Mouse (Mus musculus) embryonic facial prominence, embryonic 10.5 days (tissue): ENCODE data around the gene Cnbp. TPM values are rescaled to one million over a fixed set of nuclear protein-coding genes. Genes with fewer than 3 reads are reported as not detected.
A peak's percentile ranks its signal among the peaks of the same experiment; 100 is the strongest.

Experiments used
- DNase-seq: peaks from one replicate; pipeline ENCODE4 v3.0.0-alpha.2; 2017; ENCODE audit warnings: low spot score
- H3K27ac ChIP-seq: fragments of 300-500 bp; sonication (generic); replicated peaks from 2 replicates; pipeline ENCODE4 v1.5.1; 2016; ENCODE audit warnings: mild to moderate bottlenecking
- H3K27me3 ChIP-seq: fragments of 300-500 bp; sonication (generic); replicated peaks from 2 replicates; pipeline ENCODE4 v1.6.1; 2016; ENCODE audit warnings: low read depth, mild to moderate bottlenecking; ENCODE audit not compliant: poor library complexity, severe bottlenecking
- H3K36me3 ChIP-seq: fragments of 300-500 bp; sonication (generic); replicated peaks from 2 replicates; pipeline ENCODE4 v1.6.1; 2016; ENCODE audit warnings: mild to moderate bottlenecking, moderate library complexity
- H3K4me1 ChIP-seq: fragments of 300-500 bp; sonication (generic); 2 replicates; pipeline ENCODE4 v1.6.1; 2016
- H3K4me3 ChIP-seq: fragments of 300-500 bp; sonication (generic); 2 replicates; pipeline ENCODE4 v1.5.1; 2016; ENCODE audit warnings: mild to moderate bottlenecking, moderate library complexity
- H3K9me3 ChIP-seq: fragments of 300-500 bp; sonication (generic); 2 replicates; pipeline ENCODE4 v1.6.1; 2016; ENCODE audit warnings: mild to moderate bottlenecking
- WGBS: fragments of 180-500 bp; shearing (Covaris S2); methylation state at CpG from one replicate; pipeline ENCODE4 v1.1.7; 2016; 5-methylcytosine and 5-hydroxymethylcytosine counted together
- polyA plus RNA-seq: library from polyadenylated mRNA; unstranded; fragments of >200 nt; fragmentation: Nextera tagmentation; extraction: Ambion mirVana; gene quantifications from 2 replicates; pipeline ENCODE4 v1.2.1, GENCODE M21; 2016

The Cnbp gene
- polyA plus RNA-seq, 1 experiment from 2014 or later, result 1,409 TPM

- DNase-seq, result no peak
- Histone ChIP-seq H3K9me3 (no peaks in the 10 kb centered on the region), H3K4me1 (peaks cover 27% of the 10 kb centered on the region), H3K27me3 (no peaks in the 10 kb centered on the region), H3K4me3 (no peak overlapping the region), H3K27ac (no peak overlapping the region), H3K36me3 (peaks cover 82% of the 10 kb centered on the region)
- 92% methylated on average over 13 of the region's 13 CpGs for WGBS
Observed at GRCm38 (mm10) chr6:87845031-87845695, 5.7 kb downstream of the Cnbp start.

- Histone ChIP-seq H3K36me3 (peaks cover 64% of the 10 kb centered on the region), H3K9me3 (no peaks in the 10 kb centered on the region), H3K4me3 (no peak overlapping the region), H3K4me1 (peaks cover 20% of the 10 kb centered on the region), H3K27me3 (no peaks in the 10 kb centered on the region), H3K27ac (no peak overlapping the region)
- DNase-seq, result peak; percentile 26
- 11% methylated on average over 1 of the region's 1 CpGs for WGBS
Observed at GRCm38 (mm10) chr6:87842254-87842653, 8.7 kb downstream of the Cnbp start.

DNA sequence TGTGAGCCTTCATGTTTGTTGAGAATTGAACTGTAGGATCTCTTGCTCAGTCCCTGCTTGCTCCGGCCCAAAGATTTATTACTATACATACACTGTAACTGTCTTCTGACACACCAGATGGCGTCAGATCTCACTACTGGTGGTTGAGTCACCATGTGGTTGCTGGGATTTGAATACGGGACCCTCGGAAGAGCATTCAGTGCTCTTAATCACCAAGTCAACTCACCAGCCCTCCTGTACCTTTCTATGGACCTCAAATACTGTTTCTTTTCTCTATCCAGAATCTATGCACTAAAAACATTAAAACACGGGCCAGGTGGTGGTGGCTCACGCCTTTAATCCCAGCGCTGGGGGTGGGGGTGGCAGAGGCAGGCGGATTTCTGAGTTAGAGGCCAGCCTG is 9.3 kb downstream of the Cnbp start:
- Histone ChIP-seq H3K9me3 (no peaks in the 10 kb centered on the region), H3K27me3 (no peaks in the 10 kb centered on the region), H3K36me3 (peaks cover 58% of the 10 kb centered on the region), H3K27ac (no peak overlapping the region), H3K4me1 (peaks cover 16% of the 10 kb centered on the region), H3K4me3 (no peak overlapping the region)
- WGBS, result 83% methylated on average over 8 of the region's 8 CpGs
- DNase-seq, result no peak

GRCm38 (mm10) chr6:87839797-87840341 is 11.0 kb downstream of the Cnbp start:
- peak overlapping the region; percentile 93; the same call in 1 of the 2 replicates for H3K4me3 ChIP-seq
- peaks cover 54% of the 10 kb centered on the region for H3K36me3 ChIP-seq
- no peaks in the 10 kb centered on the region for H3K9me3 ChIP-seq
- no peak overlapping the region for H3K27ac ChIP-seq
- H3K27me3 ChIP-seq, result no peaks in the 10 kb centered on the region
- DNase-seq, result no peak
- WGBS, result 67% methylated on average over 11 of the region's 11 CpGs
- H3K4me1 ChIP-seq, result peaks cover 15% of the 10 kb centered on the region

DNA sequence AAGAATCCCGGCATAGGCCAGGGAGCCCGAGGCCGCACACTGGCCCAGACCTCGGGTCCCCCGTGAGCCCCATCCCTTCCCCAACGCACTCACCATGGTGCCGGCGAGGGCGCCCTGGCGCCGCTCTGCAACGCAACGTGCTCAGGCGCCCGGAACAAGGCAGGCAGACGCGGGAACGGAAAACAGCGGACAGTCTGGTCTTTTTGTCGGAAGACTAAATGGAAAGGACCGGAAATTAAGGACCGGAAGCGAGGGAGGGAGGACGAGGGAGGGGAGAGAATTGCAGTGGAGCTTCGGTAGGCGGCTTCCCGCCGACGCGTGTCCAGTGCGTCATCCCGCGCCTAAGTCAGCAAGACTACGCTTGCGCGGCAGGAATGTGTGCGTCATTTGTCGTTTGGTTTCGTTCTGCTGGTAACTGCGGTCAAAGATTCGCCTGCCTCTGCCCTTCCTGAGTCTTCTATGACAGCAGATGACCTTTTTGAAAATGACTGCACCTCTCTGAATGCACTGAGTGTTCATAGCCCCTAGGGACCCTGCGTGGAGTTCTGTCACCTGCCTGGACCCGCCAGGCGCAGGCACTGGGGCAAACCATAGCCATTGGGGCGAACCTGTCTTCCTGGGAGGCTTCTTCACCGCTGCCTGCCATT is 12.2 kb downstream of the Cnbp start, which contains the start of gene Isy1:
Gene Isy1, minus strand, starts transcription at position 248 of the 647 bp plus-strand sequence.
- WGBS, result under 1% methylated on average over 46 of the region's 46 CpGs
- Histone ChIP-seq H3K27ac (peak within 1 kb of the TSS; percentile 94), H3K4me1 (peaks cover 15% of the 10 kb centered on the region), H3K9me3 (no peaks in the 10 kb centered on the region), H3K4me3 (peak within 1 kb of the TSS; percentile 93), H3K27me3 (no peaks in the 10 kb centered on the region), H3K36me3 (peaks cover 54% of the 10 kb centered on the region)
- peak; percentile 96 for DNase-seq

DNA sequence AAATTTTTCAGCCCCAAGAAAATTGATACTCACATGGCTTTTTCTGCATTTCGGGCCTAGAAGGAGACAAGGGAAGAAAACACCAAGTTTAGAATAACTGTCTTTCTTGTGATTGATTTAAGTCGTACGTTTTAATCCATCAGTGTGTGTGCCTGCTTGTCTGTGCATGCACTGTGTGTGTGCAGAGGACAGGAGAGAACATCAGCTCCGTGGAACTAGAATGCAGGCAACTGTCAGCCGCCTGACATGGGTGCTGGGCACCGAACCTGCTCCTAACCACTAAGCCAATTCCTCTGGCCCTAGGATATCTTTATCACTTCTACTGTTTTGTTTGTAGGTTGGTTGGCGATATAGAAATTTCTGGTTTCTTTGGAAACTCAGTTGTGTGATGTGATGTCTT is 15.2 kb downstream of the Cnbp start, which contains the start of gene Gm45140:
Gene Gm45140, minus strand, starts transcription at position 101 of the 400 bp plus-strand sequence.
- Histone ChIP-seq H3K9me3 (no peaks in the 10 kb centered on the region), H3K27me3 (no peaks in the 10 kb centered on the region), H3K4me3 (no peak within 1 kb of the TSS), H3K4me1 (peaks cover 15% of the 10 kb centered on the region), H3K27ac (no peak within 1 kb of the TSS), H3K36me3 (peaks cover 53% of the 10 kb centered on the region)
- 91% methylated on average over 7 of the region's 7 CpGs for WGBS
- no peak for DNase-seq

- H3K4me1 ChIP-seq, result no peaks in the 10 kb centered on the region
- H3K4me3 ChIP-seq, result no peak overlapping the region
- peaks cover 99% of the 10 kb centered on the region for H3K36me3 ChIP-seq
- DNase-seq, result no peak
- no peaks in the 10 kb centered on the region for H3K9me3 ChIP-seq
- H3K27ac ChIP-seq, result no peak overlapping the region
- 95% methylated on average over 2 of the region's 2 CpGs for WGBS
- H3K27me3 ChIP-seq, result no peaks in the 10 kb centered on the region
Observed at GRCm38 (mm10) chr6:87820366-87820765, 30.5 kb downstream of the Cnbp start.

GRCm38 (mm10) chr6:87814486-87814885 is 36.4 kb downstream of the Cnbp start:
- DNase-seq, result no peak
- peaks cover 61% of the 10 kb centered on the region for H3K36me3 ChIP-seq
- H3K27me3 ChIP-seq, result peaks cover 9% of the 10 kb centered on the region
- H3K4me1 ChIP-seq, result peaks cover 29% of the 10 kb centered on the region
- no peaks in the 10 kb centered on the region for H3K9me3 ChIP-seq
- no peak overlapping the region for H3K4me3 ChIP-seq
- no peak overlapping the region for H3K27ac ChIP-seq
- 94% methylated on average over 5 of the region's 5 CpGs for WGBS

DNA sequence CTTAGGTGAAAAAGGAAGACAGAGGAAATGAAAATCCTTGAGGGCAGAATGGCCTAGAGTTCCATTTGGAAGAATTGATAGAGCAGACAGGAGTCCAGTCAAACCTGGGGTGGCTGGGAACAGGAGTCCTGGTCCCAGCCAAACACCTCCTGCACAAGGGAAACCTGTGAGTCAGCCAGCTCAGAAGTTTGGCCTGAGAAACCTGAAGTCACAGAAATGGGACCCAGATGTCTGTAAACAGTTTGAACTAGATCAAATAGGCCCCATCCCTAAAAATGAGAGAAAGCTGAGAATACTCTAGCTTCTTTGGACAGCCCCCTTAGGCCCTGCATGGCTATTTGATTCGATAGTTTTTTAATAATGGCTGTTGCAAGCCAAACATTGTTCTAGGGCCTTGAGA is 38.2 kb downstream of the Cnbp start:
- peaks cover 29% of the 10 kb centered on the region for H3K4me1 ChIP-seq
- peaks cover 42% of the 10 kb centered on the region for H3K36me3 ChIP-seq
- DNase-seq, result no peak
- 83% methylated on average over 1 of the region's 1 CpGs for WGBS
- H3K27ac ChIP-seq, result no peak overlapping the region; the same call in 1 of the 2 replicates
- H3K4me3 ChIP-seq, result peak overlapping the region; percentile 78
- H3K9me3 ChIP-seq, result no peaks in the 10 kb centered on the region
- H3K27me3 ChIP-seq, result peaks cover 11% of the 10 kb centered on the region

DNA sequence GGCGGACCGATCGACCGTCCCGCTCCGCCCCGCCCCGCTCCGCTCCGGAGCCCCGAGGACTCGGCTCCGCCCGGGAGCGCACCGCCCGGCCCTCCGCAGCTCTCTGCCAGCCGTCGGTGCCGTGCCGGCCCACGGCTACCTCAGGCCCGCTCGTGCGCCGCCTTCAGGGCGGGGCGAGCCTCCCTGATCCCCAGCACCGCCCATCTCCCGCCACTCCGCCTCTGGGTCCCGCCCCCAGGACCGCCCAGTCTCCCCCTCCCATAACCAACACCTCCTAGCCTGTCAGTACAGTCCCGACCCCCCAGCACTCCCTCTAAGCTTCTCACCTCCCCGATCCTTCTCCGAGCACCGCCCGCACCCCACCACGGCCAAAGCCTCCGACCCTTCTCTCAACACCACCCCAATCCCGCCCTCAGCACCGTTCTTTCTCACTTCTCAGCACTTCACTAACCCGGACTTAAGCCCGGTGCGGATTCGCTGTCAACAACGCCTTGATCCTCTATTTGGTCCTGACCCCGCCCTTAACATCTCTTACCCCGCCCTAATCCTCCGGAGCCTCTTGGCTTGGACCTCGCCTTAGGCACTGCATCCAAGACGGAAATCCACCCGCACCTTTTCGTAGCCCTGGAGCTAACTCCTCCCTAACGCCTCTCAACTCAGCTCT is 39.1 kb downstream of the Cnbp start, which contains the start of gene Rab43:
Gene Rab43, minus strand, starts transcription at position 490 of the 664 bp plus-strand sequence.
- H3K4me1 ChIP-seq, result peaks cover 33% of the 10 kb centered on the region
- H3K9me3 ChIP-seq, result no peaks in the 10 kb centered on the region
- under 1% methylated on average over 56 of the region's 56 CpGs for WGBS
- peaks cover 11% of the 10 kb centered on the region for H3K27me3 ChIP-seq
- H3K36me3 ChIP-seq, result peaks cover 34% of the 10 kb centered on the region
- H3K27ac ChIP-seq, result peak within 1 kb of the TSS; percentile 81
- peak; percentile 92 for DNase-seq
- peak within 1 kb of the TSS; percentile 78 for H3K4me3 ChIP-seq

DNA sequence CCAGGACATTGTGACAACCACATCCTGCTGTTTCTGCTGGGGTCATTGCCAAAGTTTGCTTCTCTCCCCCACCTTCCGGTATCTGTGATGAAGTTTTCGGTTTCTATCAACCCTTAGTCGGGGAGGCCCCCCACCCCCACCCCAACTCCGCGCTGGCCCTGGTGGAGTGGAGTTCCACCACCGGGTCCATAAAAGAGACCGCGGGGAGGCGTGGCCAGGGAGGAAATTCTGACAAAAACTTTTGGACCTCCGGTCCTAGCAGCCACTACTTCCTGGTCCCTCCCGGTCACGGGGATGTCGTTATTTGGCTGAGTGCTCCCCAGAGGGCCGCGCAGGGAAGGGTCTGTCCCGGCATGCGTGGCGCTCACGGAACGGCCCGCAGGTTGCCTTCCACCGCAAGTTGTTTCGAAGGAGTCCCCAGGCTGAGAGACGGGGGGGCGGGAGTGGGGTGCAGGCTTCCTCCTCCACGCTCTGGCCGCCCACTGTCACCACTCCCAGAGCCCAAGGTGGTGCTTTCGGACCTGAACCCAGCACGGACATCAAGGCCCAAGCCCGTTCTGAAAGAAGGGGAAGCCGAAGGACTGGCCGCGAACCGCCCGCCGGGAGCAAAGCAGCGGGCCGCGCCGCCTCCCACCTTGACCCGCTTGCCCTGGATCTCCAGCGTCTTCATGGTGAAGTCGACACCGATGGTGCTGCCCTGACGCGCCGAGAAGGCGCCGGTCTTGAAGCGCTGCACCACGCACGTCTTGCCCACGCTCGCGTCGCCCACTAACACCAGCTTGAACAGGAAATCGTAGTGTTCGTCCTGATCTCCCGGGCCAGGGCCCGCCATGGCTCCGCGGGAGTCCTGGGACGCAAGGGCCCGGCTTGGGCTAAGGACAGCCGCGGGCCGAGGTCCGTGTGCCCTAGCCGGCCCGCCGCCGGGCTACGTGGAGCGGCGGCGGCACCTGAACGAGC is 39.9 kb downstream of the Cnbp start:
- Histone ChIP-seq H3K27ac (peak overlapping the region; percentile 81), H3K4me3 (peak overlapping the region; percentile 78), H3K27me3 (peaks cover 11% of the 10 kb centered on the region), H3K36me3 (peaks cover 26% of the 10 kb centered on the region), H3K4me1 (peaks cover 33% of the 10 kb centered on the region), H3K9me3 (no peaks in the 10 kb centered on the region)
- peak; percentile 60 for DNase-seq
- WGBS, result 1% methylated on average over 77 of the region's 77 CpGs
